Mouse (Mus musculus) megakaryocyte-erythroid progenitor cell, adult 5-6 weeks (primary cell): ENCODE data around the gene Kcnn1. TPM values are rescaled to one million over a fixed set of nuclear protein-coding genes. Genes with fewer than 3 reads are reported as not detected.

Experiments
- ATAC-seq: replicated peaks from 2 replicates; pipeline ENCODE4 v1.8.0; 2016; ENCODE audit warnings: mild to moderate bottlenecking, inconsistent platforms; ENCODE audit not compliant: severe bottlenecking, poor library complexity, low FRiP score, low TSS enrichment
- total RNA-seq, 2 experiments: library from RNA; stranded (forward) in 1 of 2; stranded (reverse) in 1 of 2; fragments of 200-1000, 215-1000 nt in 1 of 2; fragments of >200 nt in 1 of 2; fragmentation: Nextera tagmentation in 1 of 2; gene quantifications; 2 replicates each; pipeline ENCODE4 v1.2.3; 2014 to 2017

The Kcnn1 gene
- total RNA-seq, 2 experiments from 2014 or later: not detected

DNA sequence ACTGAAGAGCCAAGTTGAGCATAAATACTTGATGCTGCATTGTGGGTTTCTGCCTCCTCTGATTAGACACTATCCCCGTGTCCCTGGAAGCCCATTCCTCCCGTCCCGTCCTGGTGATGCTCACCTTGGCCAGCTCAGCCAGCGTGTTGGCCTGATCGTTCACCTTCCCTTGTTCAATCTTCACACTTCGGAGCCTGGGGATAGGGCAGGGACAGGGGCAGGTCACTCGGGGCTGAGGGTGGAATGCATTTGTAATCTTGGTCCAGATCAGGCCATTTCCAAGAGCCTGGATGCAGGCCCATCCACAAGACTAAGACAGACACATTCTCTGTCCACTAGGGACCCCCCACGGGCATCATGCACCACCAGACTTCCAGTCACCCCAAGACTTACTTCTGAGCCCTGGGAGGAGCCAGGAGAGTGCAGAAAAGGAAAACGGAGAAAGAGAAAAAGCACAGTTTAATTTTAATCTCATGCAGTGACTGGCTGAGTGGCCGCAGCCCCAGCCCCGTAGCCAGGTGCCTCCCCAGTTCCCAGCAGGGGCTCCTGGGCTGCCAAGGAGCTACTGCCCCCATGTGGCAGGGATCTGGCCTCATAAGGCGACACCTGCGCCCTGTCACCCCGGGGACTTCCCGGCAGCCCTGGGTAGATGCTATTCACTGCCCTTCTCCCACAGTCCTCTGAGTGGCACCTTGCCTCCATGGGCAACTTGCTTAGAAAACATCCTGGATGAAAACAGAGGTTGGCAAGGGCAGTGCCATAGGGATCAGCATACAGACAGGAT, 16.5 kb downstream of the Kcnn1 start:
- 0 out of 2 replicates have a peak, but pooled peaks have one; percentile 22 for ATAC-seq

- ATAC-seq: no peak
Observed at GRCm38 (mm10) chr8:70845108-70845507, 17.9 kb downstream of the Kcnn1 start.

- ATAC-seq: peak; percentile 32; the same call in 1 of the 2 replicates
Observed at GRCm38 (mm10) chr8:70844523-70844922, 18.5 kb downstream of the Kcnn1 start.

DNA sequence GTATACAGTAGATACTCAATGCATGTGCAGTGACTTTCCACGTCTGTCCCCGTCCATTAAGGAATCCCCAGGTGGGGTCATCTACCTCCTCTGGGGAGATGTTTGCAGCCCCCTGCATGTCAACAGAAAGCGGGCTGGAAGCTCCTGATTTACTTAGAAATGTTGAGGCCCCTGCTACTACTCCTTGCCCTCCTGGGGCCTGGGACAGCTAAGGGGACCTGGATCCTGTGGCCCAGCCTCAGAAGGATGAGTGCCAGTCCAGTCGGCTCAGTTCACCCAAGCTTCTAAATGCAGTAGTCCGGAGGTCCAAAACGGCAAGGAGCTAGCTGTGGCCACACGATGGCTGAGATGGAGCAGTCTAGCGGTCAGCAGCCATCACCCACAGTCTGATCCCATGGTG, 19.1 kb downstream of the Kcnn1 start:
- no peak for ATAC-seq

DNA sequence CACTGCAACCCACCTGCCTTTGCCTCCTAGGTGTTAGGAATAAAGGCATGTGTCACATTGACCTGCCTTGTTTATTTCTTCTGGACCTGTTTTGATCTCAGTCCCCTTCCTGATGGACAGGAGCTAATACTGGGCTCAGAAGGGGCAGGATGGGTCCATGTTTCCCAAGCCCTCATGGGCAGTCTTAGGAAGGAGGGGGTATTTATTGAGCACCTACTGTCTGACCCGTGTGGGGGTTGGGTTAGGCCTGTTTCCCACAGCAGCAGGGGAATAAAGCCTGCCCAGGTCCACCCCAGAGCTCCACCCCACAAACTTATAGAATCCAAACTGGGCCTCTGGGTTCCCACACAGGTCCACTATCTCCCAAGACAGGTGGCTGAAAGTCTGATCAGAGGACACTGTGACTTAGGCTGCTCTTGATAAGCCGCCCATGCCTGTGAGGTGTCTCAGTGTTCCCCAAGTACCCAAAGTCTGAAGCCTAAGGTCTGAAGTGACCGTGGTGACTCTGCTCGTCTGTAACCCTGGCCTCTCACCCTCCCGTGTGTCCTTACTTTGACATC, 19.8 kb downstream of the Kcnn1 start:
- peak; percentile 18 for ATAC-seq

DNA sequence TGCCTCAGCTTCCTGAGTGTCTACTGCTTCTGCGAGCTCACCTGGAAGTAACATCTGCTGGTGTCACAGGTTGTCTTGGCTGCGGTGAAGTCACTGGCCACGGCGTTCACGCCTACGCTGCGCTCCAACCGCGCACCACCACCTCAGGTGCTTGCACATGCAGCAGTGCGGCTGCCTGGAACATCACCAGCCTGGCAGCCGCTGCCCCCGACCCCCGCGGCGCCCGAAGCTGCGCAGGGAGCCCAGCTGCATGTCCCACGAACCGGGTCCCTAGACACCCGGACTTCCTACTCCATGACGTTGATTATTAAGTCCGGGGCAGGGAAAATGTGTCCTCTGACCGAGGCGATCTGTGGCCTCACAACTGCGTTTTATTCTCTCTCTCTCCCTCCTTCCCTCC, 20.6 kb downstream of the Kcnn1 start:
- no peak for ATAC-seq

- 0 out of 2 replicates have a peak, but pooled peaks have one; percentile 5 for ATAC-seq
Observed at GRCm38 (mm10) chr8:70841147-70842072, 21.6 kb downstream of the Kcnn1 start.

GRCm38 (mm10) chr8:70840590-70840989, 22.5 kb downstream of the Kcnn1 start:
- ATAC-seq: no peak

- ATAC-seq: peak; percentile 85
Observed at GRCm38 (mm10) chr8:70839408-70840351, 23.4 kb downstream of the Kcnn1 start, which contains the start of gene Arrdc2. Arrdc2 (minus strand) TSS chr8:70839720.

- no peak for ATAC-seq
Observed at GRCm38 (mm10) chr8:70838654-70839407, 24.2 kb downstream of the Kcnn1 start.

- ATAC-seq: no peak
Observed at GRCm38 (mm10) chr8:70836666-70837065, 26.4 kb downstream of the Kcnn1 start.

GRCm38 (mm10) chr8:70834071-70834470, 29.0 kb downstream of the Kcnn1 start:
- no peak for ATAC-seq

DNA sequence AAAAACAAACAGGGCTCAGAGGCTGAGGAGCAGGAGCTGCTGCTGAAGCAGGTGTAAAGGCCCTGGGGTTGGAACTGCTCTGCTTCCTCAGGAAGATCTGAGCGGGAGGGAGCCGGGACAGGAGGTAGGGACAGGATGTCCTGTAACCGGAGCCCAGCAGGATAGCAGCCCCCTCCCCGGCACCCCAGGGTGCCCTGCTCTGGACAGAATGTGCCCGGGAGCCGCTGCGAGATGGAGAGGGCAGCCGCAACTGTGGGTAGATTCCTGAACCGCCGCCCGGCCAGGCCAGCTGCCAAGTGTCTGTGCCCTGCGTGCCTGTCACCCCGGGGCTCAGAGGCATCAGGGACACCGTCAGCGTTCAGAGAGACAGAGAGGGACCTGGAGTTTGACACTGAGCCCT, 29.5 kb downstream of the Kcnn1 start:
- ATAC-seq: peak; percentile 46; the same call in 1 of the 2 replicates

GRCm38 (mm10) chr8:70833018-70833482, 30.0 kb downstream of the Kcnn1 start:
- peak; percentile 30 for ATAC-seq

GRCm38 (mm10) chr8:70832371-70832770, 30.7 kb downstream of the Kcnn1 start:
- ATAC-seq: no peak

DNA sequence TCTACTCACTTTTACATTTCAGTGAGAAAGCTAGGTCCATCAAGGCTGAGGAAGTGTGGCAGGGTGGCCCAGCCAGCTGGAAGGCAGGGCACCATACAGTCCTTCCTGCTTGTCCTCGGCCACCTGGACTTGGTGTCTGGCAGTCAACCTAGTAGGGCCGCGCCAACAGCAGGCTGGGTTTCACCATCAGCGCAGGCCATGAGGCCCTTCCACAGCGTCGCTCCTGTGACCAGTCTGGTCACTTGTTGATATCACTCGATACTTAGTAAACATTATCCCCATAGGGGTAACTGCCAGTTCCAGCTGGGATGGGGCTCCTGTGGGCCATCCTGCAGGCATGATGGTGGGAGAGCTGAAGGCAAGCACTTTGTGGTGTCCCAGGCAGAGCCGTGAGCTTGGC, 31.5 kb downstream of the Kcnn1 start:
- ATAC-seq: no peak

DNA sequence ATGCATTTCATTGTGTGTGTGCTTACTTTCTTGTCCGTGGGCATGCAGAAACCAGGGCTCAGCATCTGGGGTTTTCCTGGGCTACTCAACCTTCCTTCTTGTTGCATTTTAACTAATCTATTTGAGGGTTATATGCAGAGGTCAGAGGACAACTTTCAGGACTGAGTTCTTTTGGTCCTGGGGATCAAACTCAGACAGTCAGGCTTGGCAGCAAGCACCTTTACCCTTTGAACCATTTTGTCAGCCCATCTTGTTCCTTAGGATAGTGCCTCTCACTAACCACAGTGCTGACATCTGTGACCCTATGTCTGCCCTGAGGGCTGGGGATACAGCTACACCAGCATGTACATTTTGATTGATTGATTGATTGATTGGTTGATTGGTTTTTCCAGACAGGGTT, 35.3 kb downstream of the Kcnn1 start:
- no peak for ATAC-seq

GRCm38 (mm10) chr8:70827010-70827409, 36.0 kb downstream of the Kcnn1 start:
- 0 out of 2 replicates have a peak, but pooled peaks have one; percentile 24 for ATAC-seq
